Mouse (Mus musculus) left cerebral cortex, postnatal 4 days (tissue): ENCODE results near the gene Apol9b. TPM values are rescaled to one million over a fixed set of nuclear protein-coding genes. Genes with fewer than 3 reads are reported as not detected.
A peak's percentile ranks its signal among the peaks of the same experiment; 100 is the strongest.
"Not testable (repeated sequence)": the region's sequence is repeated elsewhere in the genome, so short reads cannot be mapped to it uniquely, and the experiment has no call there.

Source experiments
- DNase-seq: peaks from one replicate; pipeline ENCODE4 v3.0.0-alpha.2; 2022
- intact Hi-C: fragments of 180-260 bp; cut with DNase I; formaldehyde crosslinking; loops from one replicate; pipeline ENCODE4 v1.15.1; 2025
- total RNA-seq, 2 experiments: library from RNA; stranded (reverse); gene quantifications; 2 replicates each; pipeline ENCODE4 v1.2.3; 2021

The Apol9b gene
- under 1 TPM in 1 of 2 experiments, not detected in 1; 0.22 TPM for total RNA-seq

DNA sequence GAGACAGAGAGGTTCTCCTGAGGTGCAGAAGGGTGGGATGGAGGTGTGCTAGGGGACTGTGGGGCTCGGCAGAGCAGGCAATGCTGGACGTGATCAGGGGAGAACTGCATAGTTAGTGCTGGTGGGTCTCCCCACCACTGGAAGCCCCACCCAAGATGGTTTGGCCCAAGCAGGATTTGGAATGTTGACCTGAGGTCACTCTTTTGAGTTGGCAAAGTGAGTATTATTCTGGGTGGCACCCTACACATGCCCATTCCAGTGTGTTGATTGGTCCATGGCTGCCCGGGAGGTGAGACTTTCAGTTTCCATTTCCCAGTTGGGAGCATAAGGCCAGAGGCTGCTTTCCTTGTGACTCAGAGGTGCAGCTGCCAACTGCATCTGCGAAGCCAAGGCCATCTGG lies at the start of gene Apol9b:
Apol9b (plus strand) TSS at position 301 of the 400 bp plus-strand sequence.
- intact Hi-C loops, DNase-seq: not testable (repeated sequence)

DNA sequence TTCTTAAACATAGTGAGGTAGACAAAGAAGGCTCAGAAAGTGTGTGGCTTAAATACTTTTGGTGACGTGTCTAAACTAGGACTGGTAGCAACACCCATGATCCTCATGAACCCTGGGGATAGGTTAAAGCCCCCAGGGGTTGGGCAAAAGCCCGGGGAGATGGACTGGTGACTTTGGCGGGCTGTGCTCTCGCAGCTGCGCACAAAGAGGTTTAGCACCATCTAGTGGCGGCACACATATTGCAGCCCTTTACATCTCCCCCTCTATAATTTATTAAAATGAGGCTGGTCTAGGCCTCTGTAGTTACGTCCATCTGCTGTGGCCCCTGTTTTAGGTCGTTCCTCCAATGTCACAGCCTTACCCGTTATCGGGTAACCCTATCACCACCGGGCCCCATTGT lies 44.9 kb upstream of the Apol9b start:
- intact Hi-C loops: not testable (repeated sequence)
- peak; percentile 46 for DNase-seq

DNA sequence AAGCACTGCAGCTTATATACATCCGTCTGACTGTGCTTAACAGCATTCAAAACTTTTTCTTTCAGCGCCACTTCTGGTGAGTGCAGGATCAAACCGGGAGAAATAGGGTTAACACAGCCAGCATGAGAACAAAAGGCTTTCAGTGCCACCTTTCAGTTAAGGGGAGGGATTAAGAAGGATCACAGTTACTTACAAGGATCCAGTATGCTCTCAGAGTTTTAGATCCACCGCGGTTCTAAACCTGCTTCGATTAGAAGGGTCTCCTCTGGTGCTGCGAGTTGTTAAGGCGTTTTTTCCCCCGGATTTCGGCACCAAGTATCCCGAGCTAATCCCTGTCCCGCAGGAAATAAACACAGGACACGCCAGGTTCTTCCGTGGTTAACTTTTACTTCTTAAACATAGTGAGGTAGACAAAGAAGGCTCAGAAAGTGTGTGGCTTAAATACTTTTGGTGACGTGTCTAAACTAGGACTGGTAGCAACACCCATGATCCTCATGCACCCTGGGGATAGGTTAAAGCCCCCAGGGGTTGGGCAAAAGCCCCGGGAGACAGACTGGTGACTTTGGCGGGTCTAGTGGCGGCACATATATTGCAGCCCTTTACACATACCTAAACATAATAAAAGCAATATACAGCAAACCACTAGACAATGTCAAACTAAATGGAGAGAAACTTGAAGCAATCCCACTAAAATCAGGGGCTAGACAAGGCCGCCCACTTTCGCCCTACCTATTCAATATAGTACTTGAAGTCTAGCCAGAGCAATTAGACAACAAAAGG lies 37.1 kb upstream of the Apol9b start:
- intact Hi-C loops, DNase-seq: not testable (repeated sequence)

DNA sequence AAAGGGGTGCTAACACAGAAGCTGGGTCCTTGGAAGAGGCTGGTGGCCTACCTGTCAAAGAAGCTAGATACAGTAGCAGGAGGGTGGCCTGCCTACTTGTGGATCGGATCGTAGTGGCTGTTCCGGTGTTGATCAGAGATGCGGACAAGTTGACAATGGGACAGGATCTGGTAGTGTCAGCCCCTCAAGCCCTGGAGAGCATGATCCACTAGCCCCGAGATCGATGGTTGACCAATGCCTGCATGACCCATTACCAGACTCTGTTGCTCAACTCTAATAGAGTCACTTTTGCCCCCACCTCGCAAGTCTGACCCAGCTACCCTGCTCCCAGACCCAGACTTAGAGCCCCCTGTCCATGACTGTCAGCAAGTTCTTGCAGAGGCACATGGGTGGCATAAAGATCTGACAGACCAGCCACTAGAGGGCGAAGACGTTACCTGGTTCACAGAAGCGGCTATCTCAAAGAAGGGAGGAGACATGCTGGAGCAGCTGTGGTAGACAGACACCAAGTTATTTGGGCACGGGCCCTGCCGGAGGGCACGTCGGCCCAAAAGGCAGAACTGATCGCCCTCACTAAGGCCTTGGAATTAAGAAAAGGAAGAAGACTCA lies 34.0 kb upstream of the Apol9b start:
- DNase-seq, intact Hi-C loops: not testable (repeated sequence)

DNA sequence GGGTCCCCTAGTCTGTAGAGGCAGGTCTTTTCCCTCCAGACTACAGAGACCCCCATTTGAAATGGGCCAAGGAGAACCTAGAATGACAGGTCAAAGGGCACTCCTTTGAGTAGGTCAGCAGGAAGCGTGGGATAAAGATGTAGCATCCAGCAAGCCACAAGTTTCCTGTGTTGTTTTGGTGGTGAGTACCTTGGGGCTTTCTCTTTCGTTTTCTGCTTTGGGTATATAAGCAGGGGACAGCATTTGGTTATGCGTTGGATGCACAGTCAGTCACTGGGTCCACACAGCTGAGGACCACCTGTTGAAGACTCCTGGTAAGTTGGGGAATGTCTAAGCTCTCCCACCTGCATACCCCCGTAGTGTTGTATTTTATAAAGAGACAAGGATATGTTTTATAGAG lies 30.2 kb upstream of the Apol9b start, which contains the start of gene Apol7e:
Apol7e (plus strand) TSS at position 202 of the 400 bp plus-strand sequence.
- DNase-seq, intact Hi-C loops: not testable (repeated sequence)

DNA sequence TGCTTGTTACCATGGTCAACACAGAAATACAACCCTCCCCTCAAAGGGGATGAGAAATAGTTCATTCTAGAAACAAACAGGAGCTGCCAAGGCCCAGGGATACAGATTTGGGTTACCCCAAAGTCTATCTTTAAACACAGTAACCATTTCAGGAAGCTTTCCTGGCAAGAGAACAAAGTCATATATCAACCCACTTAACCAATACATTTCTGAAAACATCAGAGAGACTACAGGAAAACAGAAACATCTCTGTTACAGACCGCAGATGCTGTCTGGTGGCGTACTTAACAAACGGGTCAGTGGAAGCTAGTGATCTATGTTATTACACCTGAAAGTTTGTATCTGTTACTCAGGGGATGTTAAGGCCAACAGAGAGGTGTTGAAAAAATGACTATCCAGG lies 23.5 kb upstream of the Apol9b start:
- intact Hi-C loops, DNase-seq: not testable (repeated sequence)

GRCm38 (mm10) chr15:77708936-77709335 lies 19.9 kb upstream of the Apol9b start:
- DNase-seq, intact Hi-C loops: not testable (repeated sequence)

- intact Hi-C loops, DNase-seq: not testable (repeated sequence)
Measured at GRCm38 (mm10) chr15:77718240-77718639, 10.6 kb upstream of the Apol9b start.

DNA sequence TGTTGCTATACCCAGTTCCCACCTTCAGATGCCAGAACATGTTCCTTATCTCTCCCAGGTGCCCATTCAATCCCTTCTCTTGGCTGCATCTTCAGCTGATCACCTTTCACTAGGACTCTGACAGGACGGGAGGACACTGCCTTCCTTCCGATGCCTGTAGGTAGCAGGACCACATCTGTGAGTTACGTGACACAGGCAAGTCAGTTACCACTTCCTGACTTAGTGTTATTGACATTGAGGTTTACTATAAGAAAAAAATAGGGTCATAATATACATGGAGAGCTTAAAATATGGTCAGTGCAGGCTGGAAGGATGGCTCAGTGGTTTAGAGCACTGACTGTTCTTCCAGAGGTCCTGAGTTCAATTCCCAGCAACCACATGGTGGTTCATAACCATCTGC lies 7.3 kb upstream of the Apol9b start:
- DNase-seq: not testable (repeated sequence)

GRCm38 (mm10) chr15:77724208-77724911 lies 4.5 kb upstream of the Apol9b start:
- intact Hi-C loops, DNase-seq: not testable (repeated sequence)

More for the DNA sequence above, 7.3 kb upstream of the Apol9b start:
- intact Hi-C loops: not testable (repeated sequence)

DNA sequence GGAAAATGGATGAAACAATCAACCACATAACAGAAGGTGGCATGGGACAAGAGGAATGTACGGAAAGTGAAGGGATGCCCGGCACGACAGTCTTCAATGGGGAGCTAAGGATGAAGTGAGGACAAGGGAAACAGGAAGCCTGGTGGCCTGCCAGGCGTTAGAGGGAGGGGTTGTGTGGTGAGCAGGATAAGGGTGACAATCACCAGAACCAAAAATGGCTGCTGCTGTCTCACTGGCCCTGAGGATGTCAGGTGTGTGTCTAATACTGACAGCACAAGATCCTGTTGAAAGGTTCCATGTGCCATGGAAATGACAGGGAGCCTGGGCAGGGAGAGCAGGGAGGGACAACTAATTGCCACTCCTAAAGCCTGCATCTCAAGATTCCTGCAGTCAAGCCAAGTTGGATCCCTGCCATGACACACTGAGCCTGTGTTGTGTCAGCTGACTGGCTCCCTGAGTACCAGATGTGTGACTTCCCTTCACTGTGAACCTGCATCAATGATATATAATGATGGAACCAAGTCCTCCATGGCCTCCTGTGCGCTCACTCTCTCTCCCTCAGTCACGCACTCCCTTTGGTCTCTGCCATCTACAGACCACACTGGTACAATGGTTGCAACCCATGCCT lies 3.3 kb upstream of the Apol9b start:
- DNase-seq: peak; percentile 17
- intact Hi-C loops: not testable (repeated sequence)

- intact Hi-C loops, DNase-seq: not testable (repeated sequence)
Measured at GRCm38 (mm10) chr15:77727139-77727538, 1.7 kb upstream of the Apol9b start.

DNA sequence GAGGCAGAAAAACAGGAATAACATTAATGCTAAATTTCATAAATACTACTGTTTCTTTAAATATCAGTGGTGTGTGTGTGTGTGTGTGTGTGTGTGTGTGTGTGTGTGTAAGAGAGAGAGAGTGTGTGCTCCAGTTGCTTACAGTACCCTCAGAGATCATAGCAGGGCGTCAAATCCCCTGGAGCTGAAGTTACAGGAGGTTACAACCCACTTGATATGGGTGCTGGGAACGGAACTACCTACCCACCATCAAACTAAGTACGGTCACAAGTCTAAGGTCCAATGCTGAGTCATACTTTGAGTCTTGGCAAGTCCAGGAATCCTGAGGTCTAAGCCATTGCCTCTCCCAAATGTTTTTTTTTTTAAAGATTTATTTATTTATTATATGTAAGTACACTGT lies 1.1 kb upstream of the Apol9b start:
- DNase-seq, intact Hi-C loops: not testable (repeated sequence)

- no peak for DNase-seq
- intact Hi-C loops: no loop called here
Measured at GRCm38 (mm10) chr15:77731605-77732004, 2.8 kb downstream of the Apol9b start.

GRCm38 (mm10) chr15:77732851-77733250 lies 4.0 kb downstream of the Apol9b start:
- intact Hi-C loops, DNase-seq: not testable (repeated sequence)

DNA sequence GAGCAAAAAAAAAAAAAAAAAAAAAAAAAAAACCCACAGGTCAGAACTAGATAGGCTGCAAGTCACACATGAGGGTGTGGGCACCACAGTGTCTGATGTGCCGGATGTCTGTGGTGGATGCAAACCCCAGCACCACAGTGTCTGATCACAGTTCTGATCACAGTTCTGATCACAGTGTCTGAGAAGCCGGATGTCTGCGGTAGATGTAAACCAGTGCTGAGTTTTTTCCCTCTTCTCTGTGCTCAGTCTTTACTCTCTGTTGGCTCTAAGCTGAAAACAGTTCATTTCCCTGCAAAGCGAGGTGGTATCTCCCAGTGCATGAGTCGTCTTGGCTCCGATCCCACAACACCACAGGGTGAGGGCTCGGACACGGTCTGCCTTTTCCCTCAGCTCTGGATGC lies 4.5 kb downstream of the Apol9b start:
- intact Hi-C loops: not testable (repeated sequence)
- DNase-seq: peak; percentile 68

DNA sequence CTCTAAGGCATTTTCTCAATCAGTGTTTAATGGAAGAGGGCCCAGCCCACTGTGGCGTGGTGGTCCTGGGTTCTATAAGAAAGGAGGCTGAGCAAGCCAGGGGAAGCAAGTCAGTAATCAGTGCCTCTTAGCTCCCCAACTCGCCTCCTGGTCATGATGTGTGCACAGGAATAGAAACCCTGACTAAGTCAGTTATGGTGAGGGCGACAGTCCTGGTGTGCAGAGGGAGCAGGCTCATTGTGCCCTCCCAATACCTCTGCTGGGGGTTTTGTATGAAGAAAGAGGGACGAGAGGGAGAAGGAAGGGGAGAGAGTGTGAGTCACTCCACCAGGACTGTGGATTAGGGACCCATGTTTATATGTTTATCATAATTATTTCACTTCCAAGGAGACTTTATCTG lies 5.1 kb downstream of the Apol9b start:
- DNase-seq, intact Hi-C loops: not testable (repeated sequence)

- intact Hi-C loops: no loop called here
- no peak for DNase-seq
Measured at GRCm38 (mm10) chr15:77740511-77741297, 11.9 kb downstream of the Apol9b start.

DNA sequence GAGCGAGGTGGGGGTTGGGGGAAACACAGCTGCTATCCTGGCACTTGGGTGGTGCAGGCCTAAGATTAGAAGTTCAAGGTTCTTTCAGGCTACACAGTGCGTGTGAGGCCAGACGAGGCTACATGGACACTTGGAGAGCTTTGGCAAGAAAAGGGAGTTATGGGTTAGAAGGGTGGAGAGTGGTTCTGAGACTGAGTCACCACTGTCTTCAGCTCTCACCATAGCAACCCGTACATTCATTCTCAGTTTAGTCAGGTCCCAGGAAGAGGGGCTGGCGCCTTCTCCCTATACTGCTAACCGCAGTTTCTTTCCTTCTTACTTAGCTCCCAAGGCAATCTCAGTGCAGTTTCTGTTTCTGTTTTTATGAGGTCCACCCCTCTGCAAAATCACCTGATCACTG lies 12.7 kb downstream of the Apol9b start:
- intact Hi-C loops: not testable (repeated sequence)

GRCm38 (mm10) chr15:77744632-77745031 lies 15.8 kb downstream of the Apol9b start:
- intact Hi-C loops: no loop called here
- no peak for DNase-seq

More for the DNA sequence above, 12.7 kb downstream of the Apol9b start:
- not testable (repeated sequence) for DNase-seq
